Mouse (Mus musculus): ENCODE measurements around the gene Slc12a5.

Slc12a5 gene

GRCm38 (mm10) chr2:164979749-164980148 lies 19.1 kb downstream of the Slc12a5 start:
- in situ Hi-C loops (cut with MboI), result no loop called here

- in situ Hi-C loops (cut with MboI), result no loop called here
These were observed 25.4 kb downstream of the Slc12a5 start for GRCm38 (mm10) chr2:164985962-164986361.

GRCm38 (mm10) chr2:164986371-164987027 lies 25.9 kb downstream of the Slc12a5 start:
- in situ Hi-C loops (cut with MboI), result no loop called here

GRCm38 (mm10) chr2:164988777-164989176 lies 28.2 kb downstream of the Slc12a5 start:
- in situ Hi-C loops (cut with MboI), result no loop called here

GRCm38 (mm10) chr2:164991111-164991510 lies 30.5 kb downstream of the Slc12a5 start:
- in situ Hi-C loops (cut with MboI), result no loop called here

- in situ Hi-C loops (cut with MboI), result no loop called here
These were observed 31.2 kb downstream of the Slc12a5 start for GRCm38 (mm10) chr2:164991808-164992207.

GRCm38 (mm10) chr2:164994156-164994555 lies 33.6 kb downstream of the Slc12a5 start:
- in situ Hi-C loops (cut with MboI), result no loop called here

- in situ Hi-C loops (cut with MboI), result no loop called here
These were observed 34.2 kb downstream of the Slc12a5 start for GRCm38 (mm10) chr2:164994659-164995428.

GRCm38 (mm10) chr2:164995976-164996375 lies 35.4 kb downstream of the Slc12a5 start:
- in situ Hi-C loops (cut with MboI), result no loop called here

GRCm38 (mm10) chr2:164996848-164997720 lies 36.5 kb downstream of the Slc12a5 start:
- in situ Hi-C loops (cut with MboI), result no loop called here

GRCm38 (mm10) chr2:164997721-164998428 lies 37.3 kb downstream of the Slc12a5 start:
- in situ Hi-C loops (cut with MboI), result no loop called here

- in situ Hi-C loops (cut with MboI), result no loop called here
These were observed 41.4 kb downstream of the Slc12a5 start for GRCm38 (mm10) chr2:165001958-165002357.

- in situ Hi-C loops (cut with MboI), result no loop called here
These were observed 42.5 kb downstream of the Slc12a5 start for GRCm38 (mm10) chr2:165003108-165003507.

GRCm38 (mm10) chr2:165004237-165004636 lies 43.6 kb downstream of the Slc12a5 start:
- in situ Hi-C loops (cut with MboI), result no loop called here

GRCm38 (mm10) chr2:165006813-165007212 lies 46.2 kb downstream of the Slc12a5 start:
- in situ Hi-C loops (cut with MboI), result no loop called here

- in situ Hi-C loops (cut with MboI), result no loop called here
These were observed 47.4 kb downstream of the Slc12a5 start for GRCm38 (mm10) chr2:165007986-165008385.

GRCm38 (mm10) chr2:165009161-165009560 lies 48.6 kb downstream of the Slc12a5 start:
- in situ Hi-C loops (cut with MboI), result no loop called here

- in situ Hi-C loops (cut with MboI), result no loop called here
These were observed 49.0 kb downstream of the Slc12a5 start for GRCm38 (mm10) chr2:165009581-165009980.

- in situ Hi-C loops (cut with MboI), result no loop called here
These were observed 49.7 kb downstream of the Slc12a5 start for GRCm38 (mm10) chr2:165010351-165010750.

- in situ Hi-C loops (cut with MboI), result no loop called here
These were observed 54.3 kb downstream of the Slc12a5 start for GRCm38 (mm10) chr2:165014935-165015334.

- in situ Hi-C loops (cut with MboI), result no loop called here
These were observed 59.9 kb downstream of the Slc12a5 start for GRCm38 (mm10) chr2:165020490-165020889.

GRCm38 (mm10) chr2:165027163-165027562 lies 66.6 kb downstream of the Slc12a5 start:
- in situ Hi-C loops (cut with MboI), result no loop called here

Data from mature B cell (primary cell).